ENCODE assay signal across 18 mouse cellular contexts in genomic region chr11:51586411-51586810, GRCm38 (mm10). TPM values are rescaled to one million over a fixed set of nuclear protein-coding genes. Genes with fewer than 3 reads are reported as not detected.
DNase-seq lines count a peak whose midpoint lies in the region; ATAC-seq and TF ChIP-seq lines count a peak whose summit lies in the region.
"Had no signal": no experiment of that assay in that cellular context is flagged by ENCODE, and none has a peak within 500 bp of the region (broad histone marks: within the 10 kb centered on the region; RNA-seq: fewer than 3 reads in every experiment).

No protein-coding gene starts in this region.

- peak; percentile 61 for DNase-seq in forebrain, embryonic 11.5 days (ENCODE audit: low spot score)
- no peak for DNase-seq in forebrain, postnatal 0 days
- no peak for DNase-seq in kidney, adult 11 months
- DNase-seq in CH12.LX (ENCODE audit: extremely low read depth): no peak
- no peak for DNase-seq in lung, postnatal 14 days
- DNase-seq in gastrocnemius, postnatal 10 days: no peak
- DNase-seq: adrenal gland, postnatal 36 days; cerebellum, postnatal 14 days; gastrocnemius, postnatal 25 days; heart, postnatal 14 days; kidney, adult 18-20 months; spleen, adult 18-20 months had no signal

- no peak overlapping the region for H3K4me3 ChIP-seq in forebrain, embryonic 11.5 days (ENCODE audit: low read depth, low read length)
- no peak overlapping the region for H3K4me3 ChIP-seq in forebrain, postnatal 0 days (ENCODE audit: low read depth, low read length)
- no peak overlapping the region for H3K4me3 ChIP-seq in kidney, embryonic 16.5 days (ENCODE audit: low read length)
- no peak overlapping the region for H3K4me3 ChIP-seq in CH12.LX (replicated peaks in 1 of 3; ENCODE audit: low read depth in 2 of 3, low read length in 2 of 3, poor library complexity in 1 of 3)
- no peak overlapping the region for H3K4me3 ChIP-seq in limb, embryonic 12.5 days (replicated peaks)
- H3K4me3 ChIP-seq: midbrain, embryonic 15.5 days had no signal

- WGBS in forebrain, embryonic 11.5 days: 91% methylated on average over 13 of the region's 13 CpGs
- WGBS in forebrain, postnatal 0 days: 84% methylated on average over 13 of the region's 13 CpGs
- 91% methylated on average over 13 of the region's 13 CpGs for WGBS in kidney, embryonic 16.5 days
- WGBS in limb, embryonic 12.5 days: 94% methylated on average over 13 of the region's 13 CpGs

- no peak overlapping the region for H3K4me2 ChIP-seq in forebrain, embryonic 11.5 days (ENCODE audit: low read depth, low read length, severe bottlenecking)
- H3K4me2 ChIP-seq in forebrain, postnatal 0 days (ENCODE audit: low read depth): no peak overlapping the region
- no peak overlapping the region for H3K4me2 ChIP-seq in kidney, embryonic 16.5 days (replicated peaks; ENCODE audit: low read depth, low read length)
- 0 out of 2 replicates have a peak overlapping the region, but pooled peaks have one; percentile 9 for H3K4me2 ChIP-seq in CH12.LX (ENCODE audit: insufficient read depth, low read depth, poor library complexity, severe bottlenecking)
- no peak overlapping the region for H3K4me2 ChIP-seq in limb, embryonic 12.5 days
- H3K4me2 ChIP-seq: midbrain, embryonic 15.5 days had no signal

- no peak for TF ChIP-seq RAD21 in CH12.LX (IDR thresholded peaks at IDR 0.05; ENCODE audit: low read depth, low read length)

- no peak for TF ChIP-seq EP300 in CH12.LX (IDR thresholded peaks at IDR 0.05; ENCODE audit: low read length)

- dilution Hi-C loops in CH12.LX (cut with MboI; ENCODE audit: extremely low pct_ligation_motif_present, extremely low pct_unique_long_range_greater_than_20kb, low sequenced_read_pairs): no loop called here

- TF ChIP-seq CTCF in forebrain, postnatal 0 days (IDR thresholded peaks at IDR 0.05; ENCODE audit: low read depth): no peak
- no peak for TF ChIP-seq CTCF in CH12.LX (conservative IDR thresholded peaks at IDR 0.05 in 1 of 2, IDR thresholded peaks at IDR 0.05 in 1 of 2; ENCODE audit: low read depth in 2 of 2, low read length in 2 of 2)

- H3K27me3 ChIP-seq in forebrain, embryonic 11.5 days (ENCODE audit: control insufficient read depth, insufficient read depth, low read length): no peaks in the 10 kb centered on the region
- H3K27me3 ChIP-seq in forebrain, postnatal 0 days (ENCODE audit: insufficient read depth, low read length): no peaks in the 10 kb centered on the region
- no peaks in the 10 kb centered on the region for H3K27me3 ChIP-seq in kidney, embryonic 16.5 days (ENCODE audit: insufficient read depth, low read length)
- H3K27me3 ChIP-seq in CH12.LX (replicated peaks): no peaks in the 10 kb centered on the region
- H3K27me3 ChIP-seq in limb, embryonic 12.5 days: no peaks in the 10 kb centered on the region
- H3K27me3 ChIP-seq: limb, embryonic 13.5 days; lung, embryonic 15.5 days; midbrain, embryonic 15.5 days had no signal

- H3K9ac ChIP-seq in forebrain, embryonic 11.5 days (ENCODE audit: low read length): no peak overlapping the region
- H3K9ac ChIP-seq in forebrain, postnatal 0 days: no peak overlapping the region
- H3K9ac ChIP-seq in kidney, embryonic 16.5 days (replicated peaks; ENCODE audit: low read length): no peak overlapping the region
- H3K9ac ChIP-seq in CH12.LX (ENCODE audit: insufficient read depth, low read depth): no peak overlapping the region
- no peak overlapping the region for H3K9ac ChIP-seq in limb, embryonic 12.5 days (replicated peaks)
- H3K9ac ChIP-seq: hindbrain, embryonic 14.5 days; midbrain, embryonic 15.5 days had no signal

- H3K27ac ChIP-seq in forebrain, embryonic 11.5 days (ENCODE audit: low read depth, low read length): no peak overlapping the region
- H3K27ac ChIP-seq in forebrain, postnatal 0 days (ENCODE audit: low read depth, low read length): no peak overlapping the region
- 0 out of 2 replicates have a peak overlapping the region, but pooled peaks have one; percentile 12 for H3K27ac ChIP-seq in kidney, embryonic 16.5 days (ENCODE audit: low read length)
- H3K27ac ChIP-seq in CH12.LX (ENCODE audit: insufficient read depth, low read depth): no peak overlapping the region
- 0 out of 2 replicates have a peak overlapping the region, but pooled peaks have one; percentile 19 for H3K27ac ChIP-seq in limb, embryonic 12.5 days
- H3K27ac ChIP-seq: hindbrain, embryonic 14.5 days; limb, embryonic 13.5 days; lung, embryonic 15.5 days; midbrain, embryonic 15.5 days had no signal

- no peaks in the 10 kb centered on the region for H3K79me2 ChIP-seq in CH12.LX (replicated peaks; ENCODE audit: control insufficient read depth, extremely low read depth, insufficient read depth, poor library complexity, severe bottlenecking)

- H3K36me3 ChIP-seq in forebrain, embryonic 11.5 days (ENCODE audit: control insufficient read depth, insufficient read depth, low read length): peaks cover 31% of the 10 kb centered on the region
- H3K36me3 ChIP-seq in forebrain, postnatal 0 days (ENCODE audit: insufficient read depth): peaks cover 41% of the 10 kb centered on the region
- H3K36me3 ChIP-seq in kidney, embryonic 16.5 days (ENCODE audit: insufficient read depth, low read length): peaks cover 45% of the 10 kb centered on the region
- peaks cover 33 to 56% of the 10 kb centered on the region in 2 experiments for H3K36me3 ChIP-seq in CH12.LX (replicated peaks in 1 of 2; ENCODE audit: control insufficient read depth in 1 of 2, insufficient read depth in 1 of 2, low read length in 1 of 2)
- peaks cover 54% of the 10 kb centered on the region for H3K36me3 ChIP-seq in limb, embryonic 12.5 days

- ATAC-seq in forebrain, embryonic 11.5 days (replicated peaks; ENCODE audit: low FRiP score): no peak
- ATAC-seq in forebrain, postnatal 0 days: no peak
- no peak for ATAC-seq in kidney, embryonic 16.5 days (ENCODE audit: low FRiP score, low TSS enrichment)
- ATAC-seq in limb, embryonic 12.5 days (ENCODE audit: insufficient number of reproducible peaks, insufficient read depth, low FRiP score, low TSS enrichment, low read depth): no peak

- no peaks in the 10 kb centered on the region for H3K9me3 ChIP-seq in forebrain, embryonic 11.5 days (ENCODE audit: control insufficient read depth, low read length)
- H3K9me3 ChIP-seq in forebrain, postnatal 0 days (ENCODE audit: low read length): no peaks in the 10 kb centered on the region
- no peaks in the 10 kb centered on the region for H3K9me3 ChIP-seq in kidney, embryonic 16.5 days (ENCODE audit: low read length)
- H3K9me3 ChIP-seq in CH12.LX (replicated peaks; ENCODE audit: low read length): no peaks in the 10 kb centered on the region
- 0 out of 2 replicates have a peak, but pooled peaks cover 6% of the 10 kb centered on the region for H3K9me3 ChIP-seq in limb, embryonic 12.5 days
- H3K9me3 ChIP-seq: lung, embryonic 15.5 days; midbrain, embryonic 15.5 days had no signal

- in situ Hi-C loops in CH12.LX (cut with MboI; ENCODE audit: low pct_ligation_motif_present, low pct_unique_long_range_greater_than_20kb, low sequenced_read_pairs): no loop called here

- no peak for TF ChIP-seq POLR2A in CH12.LX (IDR thresholded peaks at IDR 0.05; ENCODE audit: low read depth, low read length)

- peaks cover 10% of the 10 kb centered on the region for H3K4me1 ChIP-seq in forebrain, embryonic 11.5 days (replicated peaks; ENCODE audit: control insufficient read depth, insufficient read depth, low read length)
- peaks cover 16% of the 10 kb centered on the region for H3K4me1 ChIP-seq in forebrain, postnatal 0 days (ENCODE audit: insufficient read depth)
- peaks cover 29% of the 10 kb centered on the region for H3K4me1 ChIP-seq in kidney, embryonic 16.5 days (ENCODE audit: insufficient read depth, low read length)
- peaks cover 11 to 39% of the 10 kb centered on the region in 2 experiments for H3K4me1 ChIP-seq in CH12.LX (ENCODE audit: control insufficient read depth in 1 of 2, insufficient read depth in 2 of 2)
- H3K4me1 ChIP-seq in limb, embryonic 12.5 days (replicated peaks): peaks cover 10% of the 10 kb centered on the region

RNA-seq across cellular contexts. Expression of gene Phykpl, which starts 1.9 kb away (rescaled TPM):
- 14.9 and 16.7 TPM in 2 replicates for polyA plus RNA-seq in forebrain, embryonic 11.5 days (2014; fragmentation: Nextera tagmentation; extraction: Ambion mirVana)
- 5.6 and 7.9 TPM in 2 replicates for total RNA-seq in forebrain, postnatal 0 days (2014; rRNA removed)
- polyA plus RNA-seq in forebrain, postnatal 0 days (2015; fragmentation: Nextera tagmentation; extraction: Ambion mirVana): 6.7 and 8.4 TPM in 2 replicates
- 25.0 and 26.2 TPM in 2 replicates for polyA plus RNA-seq in kidney, embryonic 16.5 days (2015; fragmentation: Nextera tagmentation; extraction: Ambion mirVana)
- total RNA-seq in CH12.LX (2012; rRNA removed): 30.9 and 40.5 TPM in 2 replicates
- 19.4 and 25.2 TPM in 2 replicates for total RNA-seq in CH12.LX (2014; rRNA removed)
- polyA plus RNA-seq in CH12.LX (2012; ENCODE audit: insufficient read length, low read depth): 39.6 and 44.0 TPM in 2 replicates
- 15.0 and 16.9 TPM in 2 replicates for polyA plus RNA-seq in limb, embryonic 12.5 days (2016; fragmentation: Nextera tagmentation; extraction: Ambion mirVana)
- total RNA-seq in gastrocnemius, postnatal 10 days (2021): 10 to 100 TPM; 18.9 to 21.7 TPM

RNA-seq across cellular contexts. Expression of gene Hnrnpab, which starts 20.2 kb away (rescaled TPM):
- 830 and 925 TPM in 2 replicates for polyA plus RNA-seq in forebrain, embryonic 11.5 days (2014; fragmentation: Nextera tagmentation; extraction: Ambion mirVana)
- 324 and 364 TPM in 2 replicates for total RNA-seq in forebrain, postnatal 0 days (2014; rRNA removed)
- polyA plus RNA-seq in forebrain, postnatal 0 days (2015; fragmentation: Nextera tagmentation; extraction: Ambion mirVana): 350 and 374 TPM in 2 replicates
- polyA plus RNA-seq in kidney, embryonic 16.5 days (2015; fragmentation: Nextera tagmentation; extraction: Ambion mirVana): 343 and 374 TPM in 2 replicates
- 893 and 1,222 TPM in 2 replicates for total RNA-seq in CH12.LX (2012; rRNA removed)
- total RNA-seq in CH12.LX (2014; rRNA removed): 1,100 and 1,160 TPM in 2 replicates
- polyA plus RNA-seq in CH12.LX (2012; ENCODE audit: insufficient read length, low read depth): 2,181 and 2,430 TPM in 2 replicates
- 732 and 757 TPM in 2 replicates for polyA plus RNA-seq in limb, embryonic 12.5 days (2016; fragmentation: Nextera tagmentation; extraction: Ambion mirVana)
- 100 to 1,000 TPM; 180 to 186 TPM for total RNA-seq in gastrocnemius, postnatal 10 days (2021)

RNA-seq across cellular contexts. Expression of gene Nhp2, which starts 33.1 kb away (rescaled TPM):
- 154 and 165 TPM in 2 replicates for polyA plus RNA-seq in forebrain, embryonic 11.5 days (2014; fragmentation: Nextera tagmentation; extraction: Ambion mirVana)
- total RNA-seq in forebrain, postnatal 0 days (2014; rRNA removed): 66.5 and 81.2 TPM in 2 replicates
- 118 and 155 TPM in 2 replicates for polyA plus RNA-seq in forebrain, postnatal 0 days (2015; fragmentation: Nextera tagmentation; extraction: Ambion mirVana)
- polyA plus RNA-seq in kidney, embryonic 16.5 days (2015; fragmentation: Nextera tagmentation; extraction: Ambion mirVana): 156 and 158 TPM in 2 replicates
- total RNA-seq in CH12.LX (2012; rRNA removed) (489 and 641 TPM in 2 replicates), CH12.LX (2014; rRNA removed) (649 and 722 TPM in 2 replicates)
- 847 and 914 TPM in 2 replicates for polyA plus RNA-seq in CH12.LX (2012; ENCODE audit: insufficient read length, low read depth)
- 145 and 149 TPM in 2 replicates for polyA plus RNA-seq in limb, embryonic 12.5 days (2016; fragmentation: Nextera tagmentation; extraction: Ambion mirVana)
- total RNA-seq in gastrocnemius, postnatal 10 days (2021): 10 to 100 TPM; 37.4 to 39.1 TPM

RNA-seq across cellular contexts. Expression of gene Rmnd5b, which starts 49.3 kb away (rescaled TPM):
- 40.4 and 47.8 TPM in 2 replicates for polyA plus RNA-seq in forebrain, embryonic 11.5 days (2014; fragmentation: Nextera tagmentation; extraction: Ambion mirVana)
- total RNA-seq in forebrain, postnatal 0 days (2014; rRNA removed): 70.7 and 88.2 TPM in 2 replicates
- 74.4 and 75.9 TPM in 2 replicates for polyA plus RNA-seq in forebrain, postnatal 0 days (2015; fragmentation: Nextera tagmentation; extraction: Ambion mirVana)
- 48.9 and 51.9 TPM in 2 replicates for polyA plus RNA-seq in kidney, embryonic 16.5 days (2015; fragmentation: Nextera tagmentation; extraction: Ambion mirVana)
- total RNA-seq in CH12.LX (2012; rRNA removed): 46.6 and 46.7 TPM in 2 replicates
- total RNA-seq in CH12.LX (2014; rRNA removed): 39.0 and 41.1 TPM in 2 replicates
- 59.5 and 60.2 TPM in 2 replicates for polyA plus RNA-seq in CH12.LX (2012; ENCODE audit: insufficient read length, low read depth)
- polyA plus RNA-seq in limb, embryonic 12.5 days (2016; fragmentation: Nextera tagmentation; extraction: Ambion mirVana): 41.5 and 42.6 TPM in 2 replicates
- total RNA-seq in gastrocnemius, postnatal 10 days (2021): 10 to 100 TPM; 16.2 to 17.9 TPM

Comparison
In these comparisons a context has a peak if more than half of its experiments do, and no peak if none do; other contexts are left out.
1. H3K27ac ChIP-seq: peak in kidney, embryonic 16.5 days (single experiment) and limb, embryonic 12.5 days (single experiment); none in forebrain, embryonic 11.5 days (single experiment), forebrain, postnatal 0 days (single experiment) and CH12.LX (single experiment).